Mouse (Mus musculus): ENCODE results near the gene G3bp1. TPM values are rescaled to one million over a fixed set of nuclear protein-coding genes. Genes with fewer than 3 reads are reported as not detected.

G3bp1 gene
- polyA plus RNA-seq, 1 experiment from 2014 or later, result 199 TPM

DNA sequence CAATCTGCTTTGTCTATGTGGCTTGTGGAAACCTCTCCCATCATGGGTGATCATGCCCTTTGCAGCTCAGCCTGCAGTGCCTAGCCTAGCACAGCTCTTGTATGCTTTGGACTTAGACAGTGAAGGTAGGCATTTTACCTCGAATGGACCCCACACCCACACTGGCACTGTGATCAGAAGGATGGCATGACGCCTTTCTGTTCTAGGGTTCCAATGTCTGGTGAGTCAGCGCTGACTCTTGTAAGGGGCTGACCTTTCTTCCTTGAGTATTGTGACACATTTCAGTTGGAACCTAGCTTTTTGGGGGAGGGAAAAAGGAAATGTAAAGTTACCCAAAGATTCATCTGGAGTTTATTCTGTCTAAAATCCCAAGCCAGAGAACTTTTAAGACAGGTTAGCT lies 36.0 kb downstream of the G3bp1 start:
- WGBS, result 91% methylated on average over 3 of the region's 3 CpGs
- Histone ChIP-seq H3K27me3 (ENCODE audit: control insufficient read depth, insufficient read depth, low read length) (no peaks in the 10 kb centered on the region), H3K4me1 (replicated peaks; ENCODE audit: control insufficient read depth, insufficient read depth, low read length) (no peaks in the 10 kb centered on the region), H3K36me3 (ENCODE audit: control insufficient read depth, insufficient read depth, low read length) (peaks cover 2% of the 10 kb centered on the region; the same call in 1 of the 2 replicates), H3K9ac (ENCODE audit: low read depth, low read length) (no peak overlapping the region), H3K4me3 (ENCODE audit: low read depth, low read length) (no peak overlapping the region), H3K4me2 (replicated peaks; ENCODE audit: low read depth, low read length) (no peak overlapping the region), H3K27ac (ENCODE audit: low read depth, low read length) (no peak overlapping the region), H3K9me3 (ENCODE audit: control insufficient read depth, low read length) (no peaks in the 10 kb centered on the region)
- no peak for DNase-seq (ENCODE audit: low spot score)
- no peak for ATAC-seq (ENCODE audit: low FRiP score)

DNA sequence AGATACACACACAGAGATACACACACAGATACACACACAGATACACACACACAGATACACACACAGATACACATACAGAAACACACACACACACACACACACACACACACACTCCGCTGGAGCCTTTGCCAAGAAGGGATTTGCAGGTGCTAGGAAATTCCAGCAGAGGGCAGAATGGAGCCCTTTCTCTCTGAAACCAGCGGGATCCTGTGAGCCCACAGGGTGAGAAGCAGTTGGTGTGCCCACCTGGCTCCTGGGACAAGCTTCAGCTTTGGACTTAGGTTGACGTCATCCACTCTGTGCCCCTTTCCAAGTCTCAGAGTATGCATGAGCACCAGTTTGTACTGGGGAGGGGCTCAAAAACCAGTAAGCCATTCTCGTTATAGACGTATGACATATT lies 41.9 kb downstream of the G3bp1 start:
- DNase-seq (ENCODE audit: low spot score) (peak; percentile 65), ATAC-seq (ENCODE audit: low FRiP score) (no peak)
- no peaks in the 10 kb centered on the region for H3K27me3 ChIP-seq (ENCODE audit: control insufficient read depth, insufficient read depth, low read length)
- no peak overlapping the region for H3K27ac ChIP-seq (ENCODE audit: low read depth, low read length)
- H3K9ac ChIP-seq (ENCODE audit: low read depth, low read length), result no peak overlapping the region
- no peaks in the 10 kb centered on the region for H3K36me3 ChIP-seq (ENCODE audit: control insufficient read depth, insufficient read depth, low read length)
- H3K4me1 ChIP-seq (replicated peaks; ENCODE audit: control insufficient read depth, insufficient read depth, low read length), result no peaks in the 10 kb centered on the region
- no peaks in the 10 kb centered on the region for H3K9me3 ChIP-seq (ENCODE audit: control insufficient read depth, low read length)
- no peak overlapping the region for H3K4me2 ChIP-seq (replicated peaks; ENCODE audit: low read depth, low read length)
- H3K4me3 ChIP-seq (ENCODE audit: low read depth, low read length), result no peak overlapping the region
- WGBS, result 54% methylated on average over 5 of the region's 5 CpGs

DNA sequence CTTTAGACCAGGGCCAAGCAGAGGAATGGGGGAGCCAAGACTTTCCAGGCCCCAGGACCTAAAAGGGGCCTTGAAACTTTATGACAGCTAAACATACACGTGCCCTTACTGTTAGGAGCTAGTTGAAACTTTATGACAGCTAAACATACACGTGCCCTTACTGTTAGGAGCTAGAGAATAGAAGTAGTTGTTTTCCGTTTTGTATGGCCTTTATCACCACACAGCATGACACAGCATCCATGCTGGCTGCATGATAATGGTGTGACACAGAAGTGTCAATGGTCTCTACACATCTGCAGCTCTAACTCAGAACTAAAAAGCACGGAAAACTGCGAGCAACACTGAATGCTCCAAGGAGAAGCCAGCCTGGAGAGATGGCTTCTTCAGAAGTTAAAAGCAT lies 48.2 kb downstream of the G3bp1 start:
- H3K27me3 ChIP-seq (ENCODE audit: control insufficient read depth, insufficient read depth, low read length), result no peaks in the 10 kb centered on the region
- ATAC-seq (ENCODE audit: low FRiP score) (no peak), DNase-seq (ENCODE audit: low spot score) (no peak)
- no peaks in the 10 kb centered on the region for H3K36me3 ChIP-seq (ENCODE audit: control insufficient read depth, insufficient read depth, low read length)
- no peaks in the 10 kb centered on the region for H3K9me3 ChIP-seq (ENCODE audit: control insufficient read depth, low read length)
- H3K9ac ChIP-seq (ENCODE audit: low read depth, low read length), result no peak overlapping the region
- H3K4me1 ChIP-seq (replicated peaks; ENCODE audit: control insufficient read depth, insufficient read depth, low read length), result no peaks in the 10 kb centered on the region
- H3K4me3 ChIP-seq (ENCODE audit: low read depth, low read length), result no peak overlapping the region
- 71% methylated on average over 5 of the region's 5 CpGs for WGBS
- no peak overlapping the region for H3K4me2 ChIP-seq (replicated peaks; ENCODE audit: low read depth, low read length)
- H3K27ac ChIP-seq (ENCODE audit: low read depth, low read length), result no peak overlapping the region

DNA sequence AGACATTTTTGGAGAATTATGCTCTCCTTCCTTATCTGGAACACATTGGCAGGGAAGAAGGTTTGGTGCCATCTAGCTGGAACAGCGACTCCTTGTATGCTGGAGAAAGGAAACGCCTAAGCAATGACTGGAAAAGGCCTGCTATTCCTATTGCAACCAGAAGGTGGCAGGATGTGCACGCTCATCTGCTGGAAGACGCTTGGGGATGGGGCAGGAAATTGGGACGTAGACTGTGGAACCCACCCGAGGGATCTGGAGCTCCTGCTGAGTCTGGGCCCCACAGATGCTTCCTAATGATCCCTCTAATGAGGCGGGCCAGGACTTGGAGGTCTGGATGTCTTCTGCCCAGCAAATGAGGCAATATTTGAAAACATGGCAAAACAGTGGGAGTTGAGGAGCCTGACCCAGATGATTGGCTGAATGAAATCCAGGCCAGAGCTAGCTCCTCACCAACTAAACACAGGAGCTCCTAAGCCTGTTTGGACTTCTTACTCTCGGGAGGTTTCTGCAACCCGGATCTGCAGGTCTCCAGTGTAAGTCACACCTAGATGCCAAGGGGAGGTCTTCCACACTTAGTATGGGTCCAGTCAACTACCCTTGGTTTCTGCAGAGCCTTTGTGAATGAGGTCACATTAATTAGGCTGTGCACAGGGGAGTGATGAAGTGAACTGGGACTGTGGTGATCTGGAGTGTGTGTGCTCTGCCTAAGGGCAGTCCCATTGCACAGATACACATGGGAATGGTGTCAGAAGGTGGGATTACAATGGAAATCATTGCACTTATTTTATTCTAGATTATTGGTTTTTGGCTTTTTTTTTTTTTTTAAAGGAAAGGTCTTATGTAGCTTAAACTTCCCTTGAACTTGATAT lies 49.6 kb downstream of the G3bp1 start:
- no peaks in the 10 kb centered on the region for H3K4me1 ChIP-seq (replicated peaks; ENCODE audit: control insufficient read depth, insufficient read depth, low read length)
- H3K27me3 ChIP-seq (ENCODE audit: control insufficient read depth, insufficient read depth, low read length), result no peaks in the 10 kb centered on the region
- H3K27ac ChIP-seq (ENCODE audit: low read depth, low read length), result no peak overlapping the region
- ATAC-seq (ENCODE audit: low FRiP score), result peak; percentile 38; the same call in 1 of the 2 replicates
- no peak overlapping the region for H3K4me2 ChIP-seq (replicated peaks; ENCODE audit: low read depth, low read length)
- 11% methylated on average over 9 of the region's 9 CpGs for WGBS
- no peak overlapping the region for H3K9ac ChIP-seq (ENCODE audit: low read depth, low read length)
- no peaks in the 10 kb centered on the region for H3K9me3 ChIP-seq (ENCODE audit: control insufficient read depth, low read length)
- no peaks in the 10 kb centered on the region for H3K36me3 ChIP-seq (ENCODE audit: control insufficient read depth, insufficient read depth, low read length)
- no peak overlapping the region for H3K4me3 ChIP-seq (ENCODE audit: low read depth, low read length)
- peak; percentile 86 for DNase-seq (ENCODE audit: low spot score)

DNA sequence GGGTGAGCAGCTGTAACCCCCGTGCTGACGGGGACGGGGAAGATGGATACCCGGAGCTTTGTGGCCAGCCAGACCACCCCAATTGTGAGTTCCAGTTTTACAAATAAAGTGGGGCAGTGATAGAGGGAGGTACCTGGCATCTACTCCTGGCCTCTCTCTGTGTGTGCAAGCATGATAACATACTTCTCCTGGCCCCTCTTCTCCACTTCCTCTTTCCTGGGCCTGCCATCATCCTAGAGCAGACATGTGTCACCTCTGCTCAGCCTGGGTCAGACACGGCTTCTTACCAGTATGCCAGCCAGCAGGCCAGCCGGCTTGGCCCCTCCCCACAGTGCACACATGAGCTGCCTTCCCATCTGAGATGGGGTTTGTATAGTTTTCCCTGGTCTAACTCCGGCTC lies 61.3 kb downstream of the G3bp1 start:
- ATAC-seq (ENCODE audit: low FRiP score) (no peak), DNase-seq (ENCODE audit: low spot score) (no peak)
- Histone ChIP-seq H3K4me3 (ENCODE audit: low read depth, low read length) (no peak overlapping the region), H3K4me1 (replicated peaks; ENCODE audit: control insufficient read depth, insufficient read depth, low read length) (no peaks in the 10 kb centered on the region), H3K27me3 (ENCODE audit: control insufficient read depth, insufficient read depth, low read length) (no peaks in the 10 kb centered on the region), H3K36me3 (ENCODE audit: control insufficient read depth, insufficient read depth, low read length) (no peaks in the 10 kb centered on the region), H3K27ac (ENCODE audit: low read depth, low read length) (no peak overlapping the region), H3K9me3 (ENCODE audit: control insufficient read depth, low read length) (no peaks in the 10 kb centered on the region), H3K9ac (ENCODE audit: low read depth, low read length) (no peak overlapping the region), H3K4me2 (replicated peaks; ENCODE audit: low read depth, low read length) (no peak overlapping the region)
- 87% methylated on average over 7 of the region's 7 CpGs for WGBS

DNA sequence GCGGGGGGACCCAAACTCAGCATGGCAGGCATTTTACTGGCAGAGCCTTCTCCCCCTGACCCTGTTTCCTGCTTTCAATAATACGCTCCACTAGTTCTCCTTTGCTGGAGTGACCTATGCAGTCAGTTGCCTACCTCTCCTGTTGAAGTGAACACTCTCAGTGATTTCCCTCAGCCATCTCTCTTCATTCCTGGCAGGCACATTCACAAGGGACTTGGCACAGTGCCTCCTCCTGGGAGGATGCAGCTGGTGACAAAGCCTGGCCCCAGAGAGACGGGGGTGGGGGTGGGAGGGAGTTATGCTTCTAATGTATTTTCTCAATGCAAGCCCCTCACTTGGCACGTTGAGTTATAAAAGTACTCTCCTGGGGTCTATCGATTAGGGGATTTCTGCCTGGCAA lies 63.9 kb downstream of the G3bp1 start:
- 92% methylated on average over 5 of the region's 5 CpGs for WGBS
- Histone ChIP-seq H3K27ac (ENCODE audit: low read depth, low read length) (no peak overlapping the region), H3K9ac (ENCODE audit: low read depth, low read length) (no peak overlapping the region), H3K27me3 (ENCODE audit: control insufficient read depth, insufficient read depth, low read length) (no peaks in the 10 kb centered on the region), H3K4me2 (replicated peaks; ENCODE audit: low read depth, low read length) (no peak overlapping the region), H3K4me3 (ENCODE audit: low read depth, low read length) (no peak overlapping the region), H3K4me1 (replicated peaks; ENCODE audit: control insufficient read depth, insufficient read depth, low read length) (no peaks in the 10 kb centered on the region), H3K36me3 (ENCODE audit: control insufficient read depth, insufficient read depth, low read length) (no peaks in the 10 kb centered on the region), H3K9me3 (ENCODE audit: control insufficient read depth, low read length) (no peaks in the 10 kb centered on the region)
- ATAC-seq (ENCODE audit: low FRiP score) (no peak), DNase-seq (ENCODE audit: low spot score) (no peak)

DNA sequence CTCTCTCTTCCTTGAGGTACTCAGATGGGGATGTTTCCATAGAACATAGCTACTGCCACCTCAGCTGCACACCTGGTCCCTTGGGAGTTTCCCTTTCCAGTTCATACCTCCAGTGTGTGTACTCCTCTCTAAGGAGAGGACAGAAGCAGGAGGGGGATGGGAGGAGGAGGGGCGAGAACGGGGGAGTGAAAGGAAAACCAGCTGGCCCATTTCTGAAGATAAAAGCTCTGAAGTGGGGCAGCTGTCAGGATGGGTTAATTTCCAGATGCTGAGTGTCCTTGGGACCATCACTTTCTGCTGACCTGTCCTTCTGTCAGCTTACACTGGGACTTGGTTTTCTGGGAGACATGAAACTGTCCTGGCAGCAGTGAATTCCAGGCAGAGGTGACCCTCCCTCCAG lies 65.3 kb downstream of the G3bp1 start:
- Histone ChIP-seq H3K9ac (ENCODE audit: low read depth, low read length) (no peak overlapping the region), H3K36me3 (ENCODE audit: control insufficient read depth, insufficient read depth, low read length) (no peaks in the 10 kb centered on the region)

DNA sequence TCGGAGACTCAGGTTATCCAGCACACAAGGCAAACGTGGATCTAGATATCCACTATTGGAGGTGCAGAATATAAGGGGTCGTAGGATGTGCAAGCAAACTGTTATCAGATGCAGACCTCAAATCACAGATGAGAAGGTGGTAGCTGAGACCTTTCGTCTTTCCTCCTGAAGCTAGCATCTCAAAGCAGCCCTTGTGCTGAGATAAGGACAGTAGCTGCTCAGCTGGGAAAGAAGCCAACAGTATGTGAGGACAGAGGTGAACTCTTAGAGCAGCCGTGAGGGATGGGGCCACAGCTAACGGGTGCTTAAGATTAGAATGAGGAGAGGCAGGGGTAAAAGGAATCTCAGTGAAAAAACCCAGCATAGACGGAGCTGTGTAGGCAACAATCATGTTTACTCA lies 72.6 kb downstream of the G3bp1 start:
- Histone ChIP-seq H3K4me1 (replicated peaks; ENCODE audit: control insufficient read depth, insufficient read depth, low read length) (no peaks in the 10 kb centered on the region), H3K4me2 (replicated peaks; ENCODE audit: low read depth, low read length) (no peak overlapping the region), H3K9me3 (ENCODE audit: control insufficient read depth, low read length) (no peaks in the 10 kb centered on the region), H3K9ac (ENCODE audit: low read depth, low read length) (no peak overlapping the region), H3K4me3 (ENCODE audit: low read depth, low read length) (no peak overlapping the region), H3K36me3 (ENCODE audit: control insufficient read depth, insufficient read depth, low read length) (no peaks in the 10 kb centered on the region), H3K27me3 (ENCODE audit: control insufficient read depth, insufficient read depth, low read length) (no peaks in the 10 kb centered on the region), H3K27ac (ENCODE audit: low read depth, low read length) (no peak overlapping the region)
- no peak for DNase-seq (ENCODE audit: low spot score)
- no peak for ATAC-seq (ENCODE audit: low FRiP score)
- 71% methylated on average over 7 of the region's 7 CpGs for WGBS

More for the DNA sequence above, 65.3 kb downstream of the G3bp1 start:
- H3K9me3 ChIP-seq (ENCODE audit: control insufficient read depth, low read length), result no peaks in the 10 kb centered on the region
- no peak overlapping the region for H3K27ac ChIP-seq (ENCODE audit: low read depth, low read length)
- H3K4me3 ChIP-seq (ENCODE audit: low read depth, low read length), result no peak overlapping the region
- no peaks in the 10 kb centered on the region for H3K27me3 ChIP-seq (ENCODE audit: control insufficient read depth, insufficient read depth, low read length)
- no peaks in the 10 kb centered on the region for H3K4me1 ChIP-seq (replicated peaks; ENCODE audit: control insufficient read depth, insufficient read depth, low read length)
- ATAC-seq (ENCODE audit: low FRiP score) (no peak), DNase-seq (ENCODE audit: low spot score) (no peak)
- no peak overlapping the region for H3K4me2 ChIP-seq (replicated peaks; ENCODE audit: low read depth, low read length)
- 46% methylated on average over 2 of the region's 2 CpGs for WGBS

DNA sequence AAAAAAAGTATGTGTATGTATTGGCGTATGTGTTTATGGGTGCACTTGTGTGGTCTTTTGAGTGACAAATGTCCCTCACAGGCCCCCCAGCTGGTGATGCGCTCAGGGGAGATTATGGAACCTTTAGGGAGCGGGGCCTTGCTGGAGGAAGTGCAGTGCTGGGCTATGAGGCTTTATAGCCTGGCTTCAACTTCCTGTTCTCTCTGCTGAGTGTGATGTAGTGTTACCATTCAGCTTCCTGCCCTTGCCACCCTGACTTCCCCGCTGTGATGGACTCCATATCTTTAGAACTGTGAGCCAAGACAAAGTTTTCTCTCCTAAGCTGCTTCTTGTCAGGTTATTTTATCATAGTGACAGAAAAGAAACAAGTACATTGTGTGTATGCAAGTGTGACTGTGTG lies 73.2 kb downstream of the G3bp1 start:
- 80% methylated on average over 4 of the region's 4 CpGs for WGBS
- Histone ChIP-seq H3K9ac (ENCODE audit: low read depth, low read length) (no peak overlapping the region), H3K9me3 (ENCODE audit: control insufficient read depth, low read length) (no peaks in the 10 kb centered on the region), H3K4me1 (replicated peaks; ENCODE audit: control insufficient read depth, insufficient read depth, low read length) (no peaks in the 10 kb centered on the region), H3K27me3 (ENCODE audit: control insufficient read depth, insufficient read depth, low read length) (no peaks in the 10 kb centered on the region), H3K36me3 (ENCODE audit: control insufficient read depth, insufficient read depth, low read length) (no peaks in the 10 kb centered on the region), H3K4me3 (ENCODE audit: low read depth, low read length) (no peak overlapping the region), H3K4me2 (replicated peaks; ENCODE audit: low read depth, low read length) (no peak overlapping the region), H3K27ac (ENCODE audit: low read depth, low read length) (no peak overlapping the region)
- DNase-seq (ENCODE audit: low spot score) (no peak), ATAC-seq (ENCODE audit: low FRiP score) (no peak)

All from hindbrain, embryonic 11.5 days (tissue).